Mouse (Mus musculus): ENCODE measurements around the gene Msn. TPM values are rescaled to one million over a fixed set of nuclear protein-coding genes. Genes with fewer than 3 reads are reported as not detected.
"Not testable (repeated sequence)": the region's sequence is repeated elsewhere in the genome, so short reads cannot be mapped to it uniquely, and the experiment has no call there.

The Msn gene
- polyA plus RNA-seq, 1 experiment from 2014 or later: 91.7 TPM

DNA sequence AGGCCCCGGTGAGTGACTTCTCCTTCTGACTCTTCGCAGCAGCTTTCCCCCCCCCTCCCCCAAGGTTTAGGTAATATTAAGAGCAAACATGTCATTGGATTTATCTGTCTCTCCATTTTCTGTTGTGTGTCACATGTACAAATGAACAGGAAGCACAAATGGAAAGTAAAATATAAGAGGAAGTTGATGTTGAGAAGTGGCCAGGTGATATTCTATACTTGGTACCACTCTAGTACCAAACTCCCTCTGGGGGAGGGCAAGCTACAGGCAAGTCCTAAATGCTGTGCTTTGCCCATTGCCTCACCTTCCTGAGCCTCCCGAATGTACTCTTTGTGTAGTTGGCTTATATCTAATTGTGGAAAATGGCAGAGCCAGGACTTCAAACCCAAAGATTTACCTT, 62.1 kb downstream of the Msn start:
- Histone ChIP-seq H3K36me3 (replicated peaks) (peaks cover 26% of the 10 kb centered on the region), H3K4me3 (no peak overlapping the region), H3K27me3 (replicated peaks; ENCODE audit: low read depth, poor library complexity, severe bottlenecking) (no peaks in the 10 kb centered on the region), H3K27ac (replicated peaks) (no peak overlapping the region), H3K4me1 (no peaks in the 10 kb centered on the region), H3K9me3 (no peaks in the 10 kb centered on the region)
- WGBS: 94% methylated on average over 3 of the region's 3 CpGs
- no peak for DNase-seq (ENCODE audit: low spot score)

DNA sequence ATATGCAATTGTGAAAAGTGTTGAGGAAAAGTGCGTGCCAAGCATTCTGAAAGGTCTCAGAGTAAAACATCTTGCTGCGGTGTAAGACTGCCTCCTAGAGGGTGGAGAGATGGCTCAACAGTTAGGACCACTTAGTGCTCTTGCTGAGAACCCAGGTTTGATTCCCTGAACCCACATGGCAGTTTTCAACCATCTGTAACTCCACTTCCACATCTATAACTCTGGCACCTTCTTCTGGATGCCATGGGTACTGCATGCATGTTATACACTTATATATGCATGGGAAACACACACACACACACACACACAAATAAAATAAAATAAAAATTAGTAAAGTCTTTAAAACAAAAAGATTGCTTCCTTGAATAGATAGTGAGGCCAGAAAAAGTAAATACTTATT, 66.7 kb downstream of the Msn start:
- Histone ChIP-seq H3K4me1 (no peaks in the 10 kb centered on the region), H3K27ac (replicated peaks) (no peak overlapping the region), H3K9me3 (no peaks in the 10 kb centered on the region), H3K27me3 (replicated peaks; ENCODE audit: low read depth, poor library complexity, severe bottlenecking) (peaks cover 8% of the 10 kb centered on the region; the same call in 1 of the 2 replicates), H3K4me3 (no peak overlapping the region), H3K36me3 (replicated peaks) (peaks cover 35% of the 10 kb centered on the region)
- peak; percentile 8 for DNase-seq (ENCODE audit: low spot score)
- WGBS: 89% methylated on average over 2 of the region's 2 CpGs

DNA sequence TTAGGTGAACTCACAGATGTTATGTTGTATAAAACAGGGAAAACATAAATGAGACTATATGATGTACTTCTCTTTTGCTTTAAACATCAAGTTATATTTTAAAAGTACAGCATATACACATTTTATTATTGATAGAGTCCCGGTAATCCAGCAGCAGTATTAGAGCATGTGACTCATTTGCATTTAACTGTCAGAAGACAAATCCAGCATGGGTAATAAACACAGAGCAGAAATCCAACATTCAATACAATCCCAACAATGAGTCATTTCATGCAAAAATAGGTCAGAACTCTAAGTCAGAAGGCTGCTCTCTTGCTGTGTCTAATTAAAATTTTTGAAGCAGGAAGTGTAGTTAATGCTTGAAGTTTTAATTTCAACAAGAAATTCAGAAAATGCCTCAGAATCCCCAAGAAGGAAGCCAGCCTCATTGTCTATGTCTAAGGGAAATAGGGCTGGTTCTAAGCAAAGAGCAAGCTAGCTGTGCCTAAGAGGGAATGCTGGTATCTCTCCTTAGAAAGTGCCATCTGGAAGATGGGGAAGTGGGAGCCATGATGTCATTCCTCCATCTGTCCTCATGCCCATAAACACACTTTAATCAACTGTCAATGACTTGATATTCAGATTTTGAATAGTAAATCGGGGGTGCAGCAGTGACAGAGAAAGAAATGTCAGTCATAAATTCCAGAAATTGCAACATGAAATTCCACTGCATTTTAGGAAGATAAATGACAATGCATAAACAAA, 76.0 kb downstream of the Msn start:
- Histone ChIP-seq H3K27me3 (replicated peaks; ENCODE audit: low read depth, poor library complexity, severe bottlenecking) (peaks cover 11% of the 10 kb centered on the region; the same call in 1 of the 2 replicates), H3K4me3 (no peak overlapping the region), H3K4me1 (no peaks in the 10 kb centered on the region), H3K9me3 (no peaks in the 10 kb centered on the region), H3K36me3 (replicated peaks) (peaks cover 8% of the 10 kb centered on the region; the same call in 1 of the 2 replicates), H3K27ac (replicated peaks) (no peak overlapping the region)
- DNase-seq (ENCODE audit: low spot score): no peak
- WGBS: 83% methylated on average over 2 of the region's 2 CpGs

DNA sequence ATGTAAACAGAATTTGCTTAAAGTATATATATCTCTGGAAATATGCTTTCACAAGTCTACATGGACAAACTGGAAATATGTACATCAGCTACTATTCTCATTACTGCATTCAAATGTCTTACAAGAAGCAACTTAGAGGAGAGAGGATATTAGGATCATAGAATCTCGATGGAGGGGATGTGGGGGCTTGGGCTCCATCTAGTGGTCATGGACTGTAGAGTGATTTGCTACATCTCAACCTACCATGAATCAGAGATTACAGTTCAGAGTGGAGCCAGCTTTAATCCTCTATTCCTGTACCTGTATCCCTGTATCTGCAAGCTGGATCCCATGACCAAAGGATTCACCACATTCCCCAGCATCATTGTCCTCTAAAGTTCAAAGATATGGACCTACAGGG, 82.6 kb downstream of the Msn start:
- peak; percentile 31 for DNase-seq (ENCODE audit: low spot score)
- WGBS: 7% methylated on average over 1 of the region's 1 CpGs
- Histone ChIP-seq H3K27me3 (replicated peaks; ENCODE audit: low read depth, poor library complexity, severe bottlenecking) (0 out of 2 replicates have a peak, but pooled peaks cover 3% of the 10 kb centered on the region), H3K27ac (replicated peaks) (no peak overlapping the region), H3K4me3 (no peak overlapping the region), H3K4me1 (no peaks in the 10 kb centered on the region), H3K36me3 (replicated peaks) (no peaks in the 10 kb centered on the region), H3K9me3 (no peaks in the 10 kb centered on the region)

DNA sequence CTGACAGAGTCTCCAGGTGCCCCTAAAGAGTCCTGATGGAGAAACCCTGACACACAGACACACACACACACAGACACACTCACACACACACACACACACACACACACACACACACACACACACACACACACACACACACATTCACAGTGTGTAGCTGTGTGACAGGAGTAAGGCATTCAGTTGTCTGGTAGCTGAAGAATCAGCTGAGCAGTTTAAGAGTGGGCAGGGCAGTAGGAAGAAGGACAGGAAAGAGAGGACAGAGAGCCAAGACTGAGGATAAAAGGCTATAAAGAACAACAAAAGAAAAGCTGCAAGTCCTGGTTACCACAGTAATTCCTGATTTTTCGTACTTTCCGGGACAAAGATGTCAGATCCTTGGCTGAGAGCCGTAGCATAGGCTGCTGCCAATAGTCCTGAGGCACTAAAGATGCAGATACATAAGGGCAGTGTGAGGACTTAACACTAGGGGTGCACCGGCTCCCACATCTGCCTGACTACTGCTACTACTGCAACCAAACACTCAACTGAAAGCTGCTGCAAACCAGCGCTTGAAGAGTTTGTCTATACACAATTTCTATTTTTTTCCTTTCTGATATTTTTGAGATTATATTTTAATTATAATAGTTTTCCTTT, 88.4 kb downstream of the Msn start:
- Histone ChIP-seq H3K36me3 (replicated peaks) (no peaks in the 10 kb centered on the region), H3K27me3 (replicated peaks; ENCODE audit: low read depth, poor library complexity, severe bottlenecking) (0 out of 2 replicates have a peak, but pooled peaks cover 3% of the 10 kb centered on the region), H3K27ac (replicated peaks) (no peak overlapping the region), H3K4me3 (no peak overlapping the region), H3K4me1 (no peaks in the 10 kb centered on the region), H3K9me3 (no peaks in the 10 kb centered on the region)
- no peak for DNase-seq (ENCODE audit: low spot score)
- WGBS: 79% methylated on average over 5 of the region's 5 CpGs

DNA sequence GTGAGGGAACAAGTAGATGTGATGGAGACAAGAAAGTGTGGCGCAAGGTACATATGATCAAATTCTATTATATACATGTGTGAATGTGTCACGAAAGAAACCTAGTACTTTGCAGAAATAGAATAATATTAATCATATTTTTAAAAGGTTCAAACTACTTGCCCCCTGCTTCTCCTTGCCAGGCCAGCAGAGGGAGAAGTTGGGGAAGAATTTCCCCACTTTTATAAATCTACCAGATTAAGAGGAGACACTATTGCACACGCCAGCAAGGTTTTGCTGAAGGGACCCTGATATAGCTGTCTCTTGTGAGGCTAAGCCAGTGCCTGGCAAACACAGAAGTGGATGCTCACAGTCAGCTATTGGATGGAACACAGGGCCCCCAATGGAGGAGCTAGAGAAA, 109.3 kb downstream of the Msn start:
- H3K27me3 ChIP-seq (replicated peaks; ENCODE audit: low read depth, poor library complexity, severe bottlenecking); DNase-seq (ENCODE audit: low spot score); H3K27ac ChIP-seq (replicated peaks); H3K4me1 ChIP-seq; H3K4me3 ChIP-seq; H3K9me3 ChIP-seq; H3K36me3 ChIP-seq (replicated peaks): not testable (repeated sequence)
- 86% methylated on average over 3 of the region's 3 CpGs for WGBS

DNA sequence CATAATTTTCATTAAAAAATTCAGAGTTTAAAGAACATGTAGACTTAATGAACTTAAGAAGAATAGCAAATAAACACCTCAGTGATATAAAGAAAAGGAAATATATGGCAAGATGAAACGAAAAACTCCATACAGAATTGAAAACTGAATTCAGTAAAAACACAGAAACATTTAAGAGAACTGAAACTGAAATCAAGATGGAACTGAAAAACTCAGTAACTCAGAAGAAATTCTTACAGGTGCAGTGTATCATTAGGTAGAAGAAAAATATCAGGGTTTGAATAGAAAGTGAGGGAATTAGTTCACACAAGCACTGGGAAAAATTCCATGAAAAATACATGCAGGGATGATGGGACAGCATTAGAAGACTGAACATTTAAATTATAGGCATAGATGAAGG, 111.0 kb downstream of the Msn start:
- Histone ChIP-seq H3K36me3 (replicated peaks) (no peaks in the 10 kb centered on the region), H3K9me3 (no peaks in the 10 kb centered on the region), H3K27me3 (replicated peaks; ENCODE audit: low read depth, poor library complexity, severe bottlenecking) (no peaks in the 10 kb centered on the region), H3K4me3 (no peak overlapping the region), H3K27ac (replicated peaks) (no peak overlapping the region), H3K4me1 (no peaks in the 10 kb centered on the region)
- 46% methylated on average over 1 of the region's 1 CpGs for WGBS
- DNase-seq (ENCODE audit: low spot score): no peak

DNA sequence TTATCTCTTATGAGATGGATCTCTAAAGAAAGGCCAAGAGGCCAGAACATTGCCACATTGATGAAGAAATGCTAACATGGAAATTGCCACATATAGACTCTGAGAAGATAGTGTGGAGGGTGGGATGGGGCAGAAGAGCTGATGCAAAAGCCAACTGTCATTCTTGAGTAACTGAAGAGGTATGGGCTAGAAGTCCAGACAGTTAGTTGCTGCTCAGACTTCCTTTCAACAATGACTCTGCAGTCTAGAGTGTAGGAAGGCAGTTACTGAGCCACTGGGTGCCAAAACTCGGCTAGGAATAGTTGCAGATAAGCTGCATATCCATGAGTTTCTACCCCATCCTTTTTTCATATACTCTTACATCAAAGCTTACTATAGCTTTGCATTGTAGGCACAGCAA, 122.2 kb downstream of the Msn start:
- WGBS: 59% methylated on average over 1 of the region's 1 CpGs
- Histone ChIP-seq H3K4me3 (no peak overlapping the region), H3K27ac (replicated peaks) (no peak overlapping the region), H3K4me1 (no peaks in the 10 kb centered on the region), H3K27me3 (replicated peaks; ENCODE audit: low read depth, poor library complexity, severe bottlenecking) (no peaks in the 10 kb centered on the region; the same call in 1 of the 2 replicates), H3K36me3 (replicated peaks) (no peaks in the 10 kb centered on the region), H3K9me3 (no peaks in the 10 kb centered on the region)
- DNase-seq (ENCODE audit: low spot score): no peak

Other genes with a start within 250 kb of the Msn start
- gene Las1l, start 139.1 kb upstream of the Msn start, polyA plus RNA-seq (2016; fragmentation: Nextera tagmentation; extraction: Ambion mirVana): 75.1 and 80.8 TPM in 2 replicates
- gene Vsig4, start 197.4 kb downstream of the Msn start, polyA plus RNA-seq (2016; fragmentation: Nextera tagmentation; extraction: Ambion mirVana): not detected in 2 replicates